In genomic region chr5:135537794-135538214, GRCm38 (mm10) we compare ENCODE assay signal across 13 mouse cellular contexts. TPM values are rescaled to one million over a fixed set of nuclear protein-coding genes. Genes with fewer than 3 reads are reported as not detected.
A peak's percentile ranks its signal among the peaks of the same experiment; 100 is the strongest.
DNase-seq lines count a peak whose midpoint lies in the region; ATAC-seq lines count a peak whose summit lies in the region.
"Had no signal": no experiment of that assay in that cellular context is flagged by ENCODE, and none has a peak within 500 bp of the region (broad histone marks: within the 10 kb centered on the region; RNA-seq: fewer than 3 reads in every experiment).

No protein-coding gene starts in this region.

- ATAC-seq in CD4-positive, CD25-positive, alpha-beta regulatory T cell, adult 4 months: peak; percentile 64
- ATAC-seq in megakaryocyte, adult 5-6 weeks (ENCODE audit: poor library complexity, severe bottlenecking): peak; percentile 50

- peak; percentile 45 for DNase-seq in T-cell, adult 2 months (ENCODE audit: low spot score)
- DNase-seq in spleen, postnatal 4 days (ENCODE audit: low spot score in 2 of 2): peak; percentile 35 to 66
- DNase-seq in layer of hippocampus, postnatal 10 days (ENCODE audit: low spot score in 2 of 2): no peak
- no peak for DNase-seq in lung, postnatal 25 days (ENCODE audit: low spot score)
- DNase-seq in layer of hippocampus, adult 11-12 months (ENCODE audit: low spot score): no peak
- DNase-seq: adrenal gland, adult 8-10 months; right cerebral cortex, postnatal 25 days had no signal

RNA-seq across cellular contexts. Expression of gene Hip1, which starts 7.1 kb away (rescaled TPM):
- polyA plus RNA-seq in CD4-positive, CD25-positive, alpha-beta regulatory T cell, adult 4 months (2017; shearing (Covaris generic)): 1 to 10 TPM; 5.4 to 7.4 TPM
- total RNA-seq in megakaryocyte, adult 5-6 weeks (2015): 21.6 and 28.9 TPM in 2 replicates
- 34.7 and 39.9 TPM in 2 replicates for total RNA-seq in megakaryocyte, adult 5-6 weeks (2017)
- 10 to 100 TPM; 68.5 to 69.4 TPM for total RNA-seq in layer of hippocampus, postnatal 10 days (2021)

RNA-seq across cellular contexts. Expression of gene Ccl26, which starts 25.6 kb away (rescaled TPM):
- not detected for polyA plus RNA-seq in CD4-positive, CD25-positive, alpha-beta regulatory T cell, adult 4 months (2017; shearing (Covaris generic))
- total RNA-seq in megakaryocyte, adult 5-6 weeks (2015): not detected in 2 replicates
- total RNA-seq in megakaryocyte, adult 5-6 weeks (2017): not detected in 2 replicates
- not detected for total RNA-seq in layer of hippocampus, postnatal 10 days (2021)
- total RNA-seq: adrenal gland, adult 8-10 months; heart, adult 8-10 months; layer of hippocampus, postnatal 14 days; liver, adult 2 months had no signal
- polyA plus RNA-seq: intestine, embryonic 14.5 days; liver, adult 2 months had no signal

RNA-seq across cellular contexts. Expression of gene Ccl24, which starts 35.0 kb away (rescaled TPM):
- not detected for polyA plus RNA-seq in CD4-positive, CD25-positive, alpha-beta regulatory T cell, adult 4 months (2017; shearing (Covaris generic))
- total RNA-seq in megakaryocyte, adult 5-6 weeks (2015): 0.25 and 3.5 TPM in 2 replicates
- 0.37 TPM in 1 of 2 replicates, not detected in the other for total RNA-seq in megakaryocyte, adult 5-6 weeks (2017)
- total RNA-seq in layer of hippocampus, postnatal 10 days (2021): not detected

Comparison
In these comparisons a context has a peak if more than half of its experiments do, and no peak if none do; other contexts are left out.
1. DNase-seq: peak in T-cell, adult 2 months (single experiment) and spleen, postnatal 4 days (2 of 2); none in layer of hippocampus, postnatal 10 days (0 of 2), lung, postnatal 25 days (single experiment) and layer of hippocampus, adult 11-12 months (single experiment).